Mouse (Mus musculus): Measurements from ENCODE around the gene Afg3l1.

DNA sequence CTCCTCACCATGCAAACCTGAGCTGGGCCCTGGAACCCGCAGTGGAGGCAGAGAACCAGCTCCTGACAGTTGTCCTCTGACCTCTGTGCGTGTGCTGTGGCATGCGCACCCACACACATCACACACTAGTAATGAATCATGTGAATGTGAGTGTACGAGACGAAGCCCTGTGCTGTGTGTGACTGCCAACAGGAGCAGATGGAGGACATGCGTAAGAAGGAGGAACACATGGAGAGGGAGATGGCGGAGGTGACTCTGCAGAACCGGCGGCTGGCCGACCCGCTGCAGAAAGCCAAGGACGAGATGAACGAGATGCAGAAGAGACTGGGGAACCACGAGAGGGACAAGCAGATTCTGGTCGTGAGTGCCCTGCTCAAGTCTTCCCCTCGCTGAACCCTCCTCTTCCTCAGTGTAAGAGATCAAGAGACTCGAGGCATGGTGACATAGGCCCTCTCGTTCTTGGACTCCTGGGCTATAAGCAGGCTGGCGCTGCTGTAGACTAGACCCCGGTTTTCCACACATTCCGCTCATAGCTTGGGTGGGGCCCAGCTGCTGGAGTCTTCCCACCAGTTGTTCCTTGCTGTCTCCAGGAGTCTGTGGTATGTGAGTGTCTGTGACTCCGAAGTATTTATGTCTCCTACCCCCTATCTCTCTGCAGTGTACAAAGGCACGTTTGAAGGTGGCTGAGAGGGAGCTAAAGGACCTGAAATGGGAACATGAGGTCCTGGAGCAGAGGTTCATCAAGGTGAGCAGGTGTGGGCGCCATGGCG lies 50.2 kb downstream of the Afg3l1 start:
- TF ChIP-seq POLR2A (IDR thresholded peaks at IDR 0.05; ENCODE audit: borderline replicate concordance, low read depth, low read length) (no peak), CTCF (IDR thresholded peaks at IDR 0.05; ENCODE audit: low read depth, low read length) (no peak)
